Mouse (Mus musculus): ENCODE measurements around the gene Wfdc2. TPM values are rescaled to one million over a fixed set of nuclear protein-coding genes. Genes with fewer than 3 reads are reported as not detected.
A peak's percentile ranks its signal among the peaks of the same experiment; 100 is the strongest.

Wfdc2 gene
- polyA plus RNA-seq (2016; fragmentation: Nextera tagmentation; extraction: Ambion mirVana), result 35.5 and 40.0 TPM in 2 replicates

DNA sequence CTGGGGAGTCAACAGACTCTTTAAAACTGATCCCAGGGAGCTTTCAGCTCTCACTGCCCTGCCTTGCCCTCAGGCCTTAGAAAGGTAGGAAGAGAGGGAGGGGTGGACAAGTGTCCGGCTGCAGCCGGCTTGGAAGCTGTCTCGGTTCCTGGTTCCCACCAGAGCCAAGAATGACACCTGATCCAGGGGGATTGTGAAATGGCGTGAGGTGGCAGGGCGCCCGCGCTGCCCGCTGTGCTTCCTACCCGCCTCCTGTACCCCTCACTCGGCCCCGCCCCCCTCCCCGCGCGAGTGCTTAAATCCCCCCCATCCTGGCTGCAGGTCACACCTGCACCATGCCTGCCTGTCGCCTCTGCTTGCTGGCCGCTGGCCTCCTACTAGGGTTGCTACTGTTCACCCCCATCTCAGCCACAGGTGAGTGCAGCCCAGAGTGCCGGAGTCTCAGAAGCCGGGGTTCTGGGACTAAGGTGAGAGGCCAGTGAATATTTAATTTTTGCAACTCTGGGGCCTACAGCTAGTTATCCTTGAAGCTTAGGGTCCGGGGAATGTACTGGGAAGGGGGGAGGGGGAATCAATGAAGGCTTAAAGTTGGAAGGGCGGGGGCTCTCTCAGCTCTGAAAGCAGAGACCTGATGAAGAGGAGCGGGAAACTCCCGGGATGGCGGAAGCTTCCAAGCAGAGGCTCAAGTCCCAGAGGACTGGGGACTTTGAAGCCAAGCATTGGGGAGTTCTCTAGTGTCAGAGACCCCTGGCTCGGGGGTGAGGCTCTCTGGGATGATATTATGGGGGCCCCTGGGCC lies at the start of gene Wfdc2:
Gene Wfdc2, plus strand, starts transcription at position 23 of the 798 bp plus-strand sequence.
- Histone ChIP-seq H3K27ac (peak within 1 kb of the TSS; percentile 90), H3K9me3 (replicated peaks) (no peaks in the 10 kb centered on the region), H3K27me3 (ENCODE audit: low read depth, poor library complexity, severe bottlenecking) (peaks cover 23% of the 10 kb centered on the region), H3K4me1 (peaks cover 32% of the 10 kb centered on the region), H3K4me3 (peak within 1 kb of the TSS; percentile 62), H3K36me3 (peaks cover 14% of the 10 kb centered on the region)
- WGBS, result 2% methylated on average over 24 of the region's 24 CpGs
- peak; percentile 60 for DNase-seq (ENCODE audit: low spot score)

- no peak overlapping the region for H3K4me3 ChIP-seq
- H3K4me1 ChIP-seq, result peaks cover 7% of the 10 kb centered on the region; the same call in 1 of the 2 replicates
- WGBS, result 80% methylated on average over 8 of the region's 8 CpGs
- DNase-seq (ENCODE audit: low spot score), result no peak
- H3K27me3 ChIP-seq (ENCODE audit: low read depth, poor library complexity, severe bottlenecking), result no peaks in the 10 kb centered on the region
- no peak overlapping the region for H3K27ac ChIP-seq
- peaks cover 3% of the 10 kb centered on the region; the same call in 1 of the 2 replicates for H3K36me3 ChIP-seq
- H3K9me3 ChIP-seq (replicated peaks), result no peaks in the 10 kb centered on the region
Measured at GRCm38 (mm10) chr2:164513389-164513788, 48.8 kb upstream of the Wfdc2 start.

DNA sequence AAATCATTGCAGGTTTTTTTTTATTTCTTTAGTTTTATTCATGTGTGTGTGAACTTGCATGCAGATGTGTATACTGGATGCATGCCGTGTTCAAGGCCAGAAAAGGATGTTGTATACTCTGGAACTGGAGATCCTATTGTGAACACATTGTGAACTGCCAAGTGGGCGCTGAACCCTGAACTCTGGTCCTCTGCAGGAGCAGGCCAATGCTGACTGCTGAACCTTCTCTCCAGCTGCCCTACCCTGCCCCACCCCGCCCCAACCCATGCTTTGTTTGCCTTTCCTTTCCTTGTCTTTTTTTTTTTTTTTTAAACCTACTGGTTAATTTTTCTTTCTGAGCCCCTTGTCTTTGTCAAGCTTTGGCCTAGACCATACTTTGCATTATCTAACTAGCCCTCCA lies 47.3 kb upstream of the Wfdc2 start:
- DNase-seq (ENCODE audit: low spot score), result no peak
- Histone ChIP-seq H3K27ac (no peak overlapping the region), H3K27me3 (ENCODE audit: low read depth, poor library complexity, severe bottlenecking) (no peaks in the 10 kb centered on the region), H3K36me3 (no peaks in the 10 kb centered on the region), H3K4me1 (peaks cover 13% of the 10 kb centered on the region; the same call in 1 of the 2 replicates), H3K4me3 (no peak overlapping the region), H3K9me3 (replicated peaks) (no peaks in the 10 kb centered on the region)
- 90% methylated on average over 3 of the region's 3 CpGs for WGBS

DNA sequence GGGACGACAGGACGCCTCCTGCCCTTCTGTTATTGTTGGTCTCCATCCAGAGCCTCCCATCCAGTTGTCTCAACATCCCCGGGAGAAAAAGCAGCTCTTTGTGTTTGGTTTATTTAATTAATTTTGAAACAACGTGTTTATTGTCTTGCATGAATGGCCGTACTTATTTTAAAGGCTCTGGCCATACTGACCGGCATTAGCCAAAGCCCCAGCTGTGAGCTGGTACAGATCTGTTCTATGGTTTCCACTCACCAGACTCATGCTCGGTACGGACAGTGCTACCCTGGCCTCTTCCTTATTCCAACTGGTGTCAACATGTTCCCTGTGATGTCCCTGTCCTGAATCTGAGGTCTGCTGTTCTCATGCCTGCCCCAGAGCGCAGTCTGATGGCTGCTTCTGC lies 46.3 kb upstream of the Wfdc2 start:
- Histone ChIP-seq H3K4me3 (no peak overlapping the region), H3K36me3 (no peaks in the 10 kb centered on the region), H3K27me3 (ENCODE audit: low read depth, poor library complexity, severe bottlenecking) (no peaks in the 10 kb centered on the region), H3K27ac (no peak overlapping the region), H3K4me1 (peaks cover 16% of the 10 kb centered on the region; the same call in 1 of the 2 replicates), H3K9me3 (replicated peaks) (no peaks in the 10 kb centered on the region)
- WGBS, result 89% methylated on average over 9 of the region's 9 CpGs
- DNase-seq (ENCODE audit: low spot score), result no peak

GRCm38 (mm10) chr2:164516592-164516991 lies 45.6 kb upstream of the Wfdc2 start:
- H3K27me3 ChIP-seq (ENCODE audit: low read depth, poor library complexity, severe bottlenecking), result peaks cover 6% of the 10 kb centered on the region; the same call in 1 of the 2 replicates
- no peaks in the 10 kb centered on the region for H3K36me3 ChIP-seq
- H3K4me1 ChIP-seq, result peaks cover 13% of the 10 kb centered on the region; the same call in 1 of the 2 replicates
- DNase-seq (ENCODE audit: low spot score), result no peak
- H3K9me3 ChIP-seq (replicated peaks), result no peaks in the 10 kb centered on the region
- 91% methylated on average over 11 of the region's 11 CpGs for WGBS
- no peak overlapping the region for H3K4me3 ChIP-seq
- no peak overlapping the region for H3K27ac ChIP-seq

DNA sequence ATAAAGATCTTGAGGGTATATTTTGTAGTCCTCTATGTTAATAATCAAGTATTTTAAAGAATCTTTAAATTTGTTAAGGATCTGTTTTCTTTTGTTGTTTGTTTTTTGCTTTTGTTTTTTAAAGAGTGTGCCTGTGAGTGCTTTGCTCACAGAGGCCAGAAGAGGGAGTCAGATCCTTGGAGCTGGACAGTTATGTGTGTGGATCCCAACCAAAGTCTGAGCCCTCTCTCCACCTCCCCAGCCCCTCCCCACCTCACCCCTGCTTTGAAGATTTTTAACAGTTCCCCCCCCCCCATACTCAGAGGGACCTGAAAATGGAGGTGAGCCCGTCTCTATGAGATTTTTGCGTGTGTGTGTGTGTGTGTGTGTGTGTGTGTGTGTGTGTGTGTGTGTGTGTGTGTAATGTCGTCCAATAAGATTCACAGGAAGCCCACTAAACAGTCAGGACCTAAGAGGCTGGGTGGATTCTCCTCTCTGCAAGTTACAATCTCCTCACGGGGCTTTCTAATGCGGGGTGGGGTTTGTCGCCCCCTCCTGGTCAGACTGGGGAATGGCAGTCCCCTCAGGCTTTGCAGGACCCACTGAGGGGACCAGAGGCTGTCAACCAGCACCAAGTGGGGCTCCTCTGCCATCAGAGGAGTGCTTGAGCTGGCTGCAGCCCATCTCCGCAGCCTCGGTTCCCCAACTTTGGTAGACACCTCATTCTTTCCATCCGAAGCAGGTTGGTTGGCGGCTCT lies 44.6 kb upstream of the Wfdc2 start:
- peaks cover 14% of the 10 kb centered on the region for H3K27me3 ChIP-seq (ENCODE audit: low read depth, poor library complexity, severe bottlenecking)
- H3K4me1 ChIP-seq, result peaks cover 19% of the 10 kb centered on the region
- H3K27ac ChIP-seq, result no peak overlapping the region
- DNase-seq (ENCODE audit: low spot score), result peak; percentile 77
- H3K36me3 ChIP-seq, result no peaks in the 10 kb centered on the region
- H3K9me3 ChIP-seq (replicated peaks), result no peaks in the 10 kb centered on the region
- H3K4me3 ChIP-seq, result no peak overlapping the region
- 38% methylated on average over 9 of the region's 10 CpGs for WGBS

GRCm38 (mm10) chr2:164518266-164519170 lies 43.7 kb upstream of the Wfdc2 start:
- H3K27ac ChIP-seq, result no peak overlapping the region
- no peak for DNase-seq (ENCODE audit: low spot score)
- 57% methylated on average over 11 of the region's 11 CpGs for WGBS

DNA sequence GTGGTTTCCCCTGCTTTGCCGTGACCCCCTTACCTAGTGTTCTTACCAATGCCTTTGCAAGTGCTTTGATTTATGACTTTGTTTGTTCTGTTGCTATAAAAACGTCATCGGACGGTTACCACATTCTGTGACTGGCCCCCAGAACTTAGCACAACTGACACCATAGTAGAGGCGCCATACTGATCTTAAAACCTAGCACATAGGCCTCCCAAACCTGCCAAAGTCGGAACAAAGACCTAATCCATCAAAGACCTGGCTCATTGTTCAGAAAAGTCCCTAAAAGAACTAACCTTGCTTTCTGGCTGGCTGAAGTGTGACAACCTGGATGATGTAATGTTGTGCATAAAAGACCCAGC lies 43.1 kb upstream of the Wfdc2 start:
- Histone ChIP-seq H3K27me3 (ENCODE audit: low read depth, poor library complexity, severe bottlenecking) (peaks cover 21% of the 10 kb centered on the region), H3K4me3 (no peak overlapping the region), H3K36me3 (no peaks in the 10 kb centered on the region), H3K4me1 (peaks cover 19% of the 10 kb centered on the region), H3K27ac (no peak overlapping the region), H3K9me3 (replicated peaks) (no peaks in the 10 kb centered on the region)
- WGBS, result 53% methylated on average over 6 of the region's 6 CpGs
- no peak for DNase-seq (ENCODE audit: low spot score)

More at GRCm38 (mm10) chr2:164518266-164519170, 43.7 kb upstream of the Wfdc2 start:
- peaks cover 19% of the 10 kb centered on the region for H3K4me1 ChIP-seq
- no peaks in the 10 kb centered on the region for H3K9me3 ChIP-seq (replicated peaks)
- no peak overlapping the region for H3K4me3 ChIP-seq
- H3K36me3 ChIP-seq, result no peaks in the 10 kb centered on the region
- H3K27me3 ChIP-seq (ENCODE audit: low read depth, poor library complexity, severe bottlenecking), result peaks cover 19% of the 10 kb centered on the region

GRCm38 (mm10) chr2:164520782-164521181 lies 41.4 kb upstream of the Wfdc2 start:
- no peak overlapping the region for H3K27ac ChIP-seq
- H3K9me3 ChIP-seq (replicated peaks), result no peaks in the 10 kb centered on the region
- 16% methylated on average over 3 of the region's 3 CpGs for WGBS
- H3K27me3 ChIP-seq (ENCODE audit: low read depth, poor library complexity, severe bottlenecking), result peaks cover 21% of the 10 kb centered on the region
- peak; percentile 46 for DNase-seq (ENCODE audit: low spot score)
- H3K4me3 ChIP-seq, result no peak overlapping the region
- H3K36me3 ChIP-seq, result no peaks in the 10 kb centered on the region
- peaks cover 19% of the 10 kb centered on the region for H3K4me1 ChIP-seq

DNA sequence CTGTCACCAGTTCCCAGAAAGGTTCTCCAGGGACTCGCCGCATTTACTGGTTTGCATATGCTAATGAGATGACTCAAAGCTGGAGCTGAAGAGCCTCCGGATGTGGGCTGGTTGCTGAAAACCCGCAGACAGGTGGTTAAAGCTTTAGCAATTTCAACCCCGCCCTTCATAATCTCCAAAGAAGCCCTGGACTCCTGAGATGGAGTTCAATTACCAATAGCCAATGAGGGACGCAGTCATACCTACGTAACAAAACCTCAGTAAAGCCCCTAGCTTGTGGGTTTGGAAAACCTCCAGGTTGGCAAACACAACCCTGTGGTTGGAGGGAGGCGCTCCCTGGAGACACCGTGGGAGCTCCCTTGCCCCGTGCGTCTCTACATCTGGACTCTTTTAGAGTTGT lies 40.4 kb upstream of the Wfdc2 start:
- 17% methylated on average over 11 of the region's 11 CpGs for WGBS
- Histone ChIP-seq H3K27me3 (ENCODE audit: low read depth, poor library complexity, severe bottlenecking) (peaks cover 21% of the 10 kb centered on the region), H3K27ac (no peak overlapping the region), H3K4me1 (peaks cover 19% of the 10 kb centered on the region), H3K4me3 (no peak overlapping the region), H3K9me3 (replicated peaks) (peaks cover under 1% of the 10 kb centered on the region; the same call in 1 of the 2 replicates), H3K36me3 (no peaks in the 10 kb centered on the region)
- no peak for DNase-seq (ENCODE audit: low spot score)

DNA sequence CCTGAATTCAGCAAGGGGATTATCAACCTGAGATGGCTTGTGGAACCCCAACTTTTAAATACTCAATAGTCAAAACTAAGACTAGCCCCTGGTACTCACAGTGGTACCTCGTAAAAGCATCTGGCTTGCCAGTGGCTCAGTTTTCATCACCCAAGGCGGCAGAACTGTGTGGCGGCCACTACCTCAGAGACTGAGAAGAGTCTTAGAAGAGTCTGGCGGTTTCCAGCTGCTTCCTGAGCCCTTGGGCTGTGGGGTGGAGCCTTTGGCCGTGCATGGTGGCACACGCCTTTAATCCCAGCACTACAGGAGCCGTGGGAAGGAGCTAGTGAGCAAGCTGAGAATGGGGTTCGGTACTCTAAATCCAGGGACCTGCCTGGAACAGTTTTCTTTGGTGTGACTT lies 39.9 kb upstream of the Wfdc2 start:
- DNase-seq (ENCODE audit: low spot score), result no peak
- Histone ChIP-seq H3K36me3 (no peaks in the 10 kb centered on the region), H3K27me3 (ENCODE audit: low read depth, poor library complexity, severe bottlenecking) (peaks cover 21% of the 10 kb centered on the region), H3K27ac (no peak overlapping the region), H3K4me3 (no peak overlapping the region), H3K4me1 (peaks cover 19% of the 10 kb centered on the region), H3K9me3 (replicated peaks) (peaks cover 2% of the 10 kb centered on the region; the same call in 1 of the 2 replicates)
- 25% methylated on average over 8 of the region's 8 CpGs for WGBS

- peaks cover 21% of the 10 kb centered on the region for H3K27me3 ChIP-seq (ENCODE audit: low read depth, poor library complexity, severe bottlenecking)
- H3K27ac ChIP-seq, result no peak overlapping the region
- peaks cover 2% of the 10 kb centered on the region; the same call in 1 of the 2 replicates for H3K9me3 ChIP-seq (replicated peaks)
- no peak for DNase-seq (ENCODE audit: low spot score)
- 82% methylated on average over 10 of the region's 10 CpGs for WGBS
- peaks cover 16% of the 10 kb centered on the region for H3K4me1 ChIP-seq
- H3K36me3 ChIP-seq, result no peaks in the 10 kb centered on the region
- H3K4me3 ChIP-seq, result no peak overlapping the region
Measured at GRCm38 (mm10) chr2:164523301-164523773, 38.9 kb upstream of the Wfdc2 start.

All from limb, embryonic 10.5 days (tissue).